Mouse (Mus musculus): ENCODE measurements at regions not wholly inside any gene's neighbourhood (a gene's known extent, or its start where the extent isn't known, plus 50 kb on each side); places are given as distances from the start of the nearest gene placed in this dataset.
A peak's percentile ranks its signal among the peaks of the same experiment; 100 is the strongest.

DNA sequence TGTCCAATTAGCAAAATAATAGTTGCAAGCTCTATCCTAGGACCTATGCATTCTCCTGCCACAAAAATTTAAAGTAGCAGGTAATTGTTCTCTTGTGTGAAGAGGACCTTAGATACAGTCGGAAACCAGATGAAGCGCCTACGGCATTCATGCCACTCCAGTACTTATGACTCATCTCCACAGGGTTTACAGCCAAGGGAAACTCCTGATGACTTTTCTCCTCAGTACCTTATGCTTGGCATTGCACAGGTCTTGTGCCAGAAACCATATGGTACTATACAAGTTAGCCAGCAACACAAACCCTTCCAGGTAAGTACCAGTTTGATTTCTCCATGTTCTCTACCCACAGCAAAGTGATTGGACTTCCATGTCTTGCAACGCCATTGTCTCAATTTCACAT, 606.3 kb upstream of the Dmac1 start:
- WGBS, result 93% methylated on average over 4 of the region's 4 CpGs
- H3K4me1 ChIP-seq, result no peaks in the 10 kb centered on the region
- H3K4me2 ChIP-seq, result no peak overlapping the region
- H3K4me3 ChIP-seq (replicated peaks), result no peak overlapping the region
- H3K27me3 ChIP-seq (replicated peaks), result no peaks in the 10 kb centered on the region
- ATAC-seq (ENCODE audit: low FRiP score), result no peak
- H3K9ac ChIP-seq (replicated peaks), result no peak overlapping the region
- H3K9me3 ChIP-seq (replicated peaks), result no peaks in the 10 kb centered on the region
- H3K27ac ChIP-seq (replicated peaks), result no peak overlapping the region
- H3K36me3 ChIP-seq, result no peaks in the 10 kb centered on the region

DNA sequence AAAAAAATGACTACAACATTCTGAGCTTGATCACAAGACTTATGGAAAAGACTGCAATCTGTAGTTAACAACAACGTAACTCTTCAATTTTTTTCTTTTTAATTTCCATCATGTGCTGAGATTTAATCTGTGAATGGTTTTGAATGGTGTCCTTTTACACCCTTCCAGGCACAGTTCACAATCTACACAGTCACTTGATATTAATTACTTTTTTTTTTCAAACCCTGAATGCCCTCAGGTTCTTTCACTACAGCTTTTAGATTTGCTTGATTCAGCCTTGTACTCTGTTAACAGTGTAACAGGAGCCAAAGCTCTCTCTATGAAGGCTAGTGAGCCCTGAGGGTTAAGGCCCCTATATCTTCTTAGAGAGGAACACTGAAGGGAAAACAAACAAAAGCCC, 591.7 kb upstream of the Dmac1 start:
- H3K4me1 ChIP-seq, result no peaks in the 10 kb centered on the region
- H3K36me3 ChIP-seq, result no peaks in the 10 kb centered on the region
- H3K4me3 ChIP-seq (replicated peaks), result no peak overlapping the region
- H3K9ac ChIP-seq (replicated peaks), result no peak overlapping the region
- no peaks in the 10 kb centered on the region for H3K27me3 ChIP-seq (replicated peaks)
- H3K4me2 ChIP-seq, result no peak overlapping the region
- ATAC-seq (ENCODE audit: low FRiP score), result no peak
- H3K27ac ChIP-seq (replicated peaks), result no peak overlapping the region
- H3K9me3 ChIP-seq (replicated peaks), result no peaks in the 10 kb centered on the region
- WGBS, result 78% methylated on average over 1 of the region's 1 CpGs

GRCm38 (mm10) chr4:75861076-75861475, 583.0 kb upstream of the Dmac1 start:
- ATAC-seq (ENCODE audit: low FRiP score), result no peak
- 91% methylated on average over 2 of the region's 2 CpGs for WGBS
- H3K27ac ChIP-seq (replicated peaks), result no peak overlapping the region

GRCm38 (mm10) chr4:75857769-75858408, 579.8 kb upstream of the Dmac1 start:
- no peaks in the 10 kb centered on the region for H3K36me3 ChIP-seq
- WGBS, result 40% methylated on average over 2 of the region's 2 CpGs
- ATAC-seq (ENCODE audit: low FRiP score), result 0 out of 2 replicates have a peak, but pooled peaks have one; percentile 31
- no peaks in the 10 kb centered on the region for H3K9me3 ChIP-seq (replicated peaks)
- H3K4me2 ChIP-seq, result no peak overlapping the region
- no peak overlapping the region for H3K27ac ChIP-seq (replicated peaks)
- H3K4me3 ChIP-seq (replicated peaks), result no peak overlapping the region
- H3K4me1 ChIP-seq, result 0 out of 2 replicates have a peak, but pooled peaks cover 2% of the 10 kb centered on the region
- no peaks in the 10 kb centered on the region for H3K27me3 ChIP-seq (replicated peaks)
- no peak overlapping the region for H3K9ac ChIP-seq (replicated peaks)

More at GRCm38 (mm10) chr4:75861076-75861475, 583.0 kb upstream of the Dmac1 start:
- H3K4me1 ChIP-seq, result 0 out of 2 replicates have a peak, but pooled peaks cover 2% of the 10 kb centered on the region
- no peaks in the 10 kb centered on the region for H3K27me3 ChIP-seq (replicated peaks)
- no peak overlapping the region for H3K9ac ChIP-seq (replicated peaks)
- H3K4me2 ChIP-seq, result no peak overlapping the region
- H3K4me3 ChIP-seq (replicated peaks), result no peak overlapping the region
- H3K36me3 ChIP-seq, result no peaks in the 10 kb centered on the region
- no peaks in the 10 kb centered on the region for H3K9me3 ChIP-seq (replicated peaks)

DNA sequence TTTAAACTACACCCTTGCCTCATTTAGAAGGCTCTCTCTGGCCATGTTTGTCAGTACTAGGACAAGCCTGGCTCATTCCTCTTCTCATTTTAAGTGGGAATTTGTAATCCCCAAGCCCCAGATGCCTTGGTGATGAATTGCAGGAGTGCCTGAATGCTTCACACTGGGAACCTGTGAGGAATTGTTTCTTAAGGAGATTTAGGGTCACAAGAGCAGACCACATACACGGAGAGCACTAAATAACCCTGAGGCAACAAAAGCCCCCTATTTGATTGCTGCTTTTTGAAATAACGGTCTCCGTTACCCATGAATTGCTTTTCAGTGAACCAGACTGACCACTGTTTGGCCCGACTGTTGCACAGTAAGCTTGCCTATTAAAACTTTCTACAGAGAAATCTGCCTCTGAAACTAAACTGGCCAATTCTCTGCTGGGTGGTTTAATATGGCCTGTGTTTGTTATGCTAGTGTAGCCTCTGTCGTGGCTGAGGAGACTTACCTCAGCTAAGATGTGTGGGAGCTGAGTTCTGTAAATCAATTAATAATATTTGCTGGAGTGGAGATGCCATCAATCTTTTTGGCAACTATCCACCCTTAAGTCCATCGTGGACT, 577.7 kb upstream of the Dmac1 start:
- Histone ChIP-seq H3K4me3 (replicated peaks) (no peak overlapping the region), H3K27me3 (replicated peaks) (no peaks in the 10 kb centered on the region), H3K27ac (replicated peaks) (no peak overlapping the region), H3K9ac (replicated peaks) (no peak overlapping the region), H3K36me3 (no peaks in the 10 kb centered on the region), H3K4me1 (0 out of 2 replicates have a peak, but pooled peaks cover 2% of the 10 kb centered on the region), H3K4me2 (no peak overlapping the region), H3K9me3 (replicated peaks) (no peaks in the 10 kb centered on the region)
- WGBS, result 10% methylated on average over 6 of the region's 6 CpGs
- ATAC-seq (ENCODE audit: low FRiP score), result peak; percentile 79; the same call in 1 of the 2 replicates

GRCm38 (mm10) chr4:75850343-75850742, 572.2 kb upstream of the Dmac1 start:
- Histone ChIP-seq H3K9me3 (replicated peaks) (no peaks in the 10 kb centered on the region), H3K36me3 (no peaks in the 10 kb centered on the region), H3K4me1 (0 out of 2 replicates have a peak, but pooled peaks cover 3% of the 10 kb centered on the region), H3K4me3 (replicated peaks) (no peak overlapping the region), H3K27me3 (replicated peaks) (no peaks in the 10 kb centered on the region), H3K9ac (replicated peaks) (no peak overlapping the region), H3K4me2 (no peak overlapping the region), H3K27ac (replicated peaks) (no peak overlapping the region)
- no peak for ATAC-seq (ENCODE audit: low FRiP score)
- 60% methylated on average over 2 of the region's 2 CpGs for WGBS

DNA sequence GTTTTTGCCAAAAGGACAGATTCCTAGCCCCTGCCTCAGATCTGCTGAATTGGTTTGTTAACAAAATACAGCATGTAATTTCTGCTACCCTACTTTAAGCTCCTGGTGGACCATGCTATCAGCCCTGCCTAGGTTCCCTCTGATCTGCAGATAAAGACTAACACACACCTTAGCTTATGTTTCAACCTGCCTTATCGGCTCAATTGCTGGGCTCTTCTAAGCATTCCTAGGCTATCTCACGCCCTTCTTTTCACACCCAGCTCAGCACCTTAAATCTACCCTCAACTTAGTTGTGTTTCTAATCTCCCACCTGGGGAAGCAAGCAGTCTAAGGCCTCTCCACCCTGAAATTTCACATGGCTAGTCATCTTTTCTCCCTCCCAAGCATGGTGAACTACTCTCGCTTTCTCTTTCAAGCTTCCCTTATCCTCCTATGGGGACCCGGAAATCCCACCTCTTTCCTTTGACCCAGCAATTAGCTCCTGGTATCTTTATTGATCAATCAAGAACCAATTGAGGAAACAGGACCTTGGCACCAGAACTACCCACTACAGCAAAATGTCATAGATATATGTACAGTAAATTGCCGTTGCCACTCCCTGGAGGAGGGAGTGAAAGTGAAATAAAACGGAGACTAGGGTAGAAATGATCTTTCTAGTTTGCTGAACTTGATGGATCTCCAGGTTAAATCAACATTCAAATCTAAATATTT, 569.7 kb upstream of the Dmac1 start:
- Histone ChIP-seq H3K4me2 (no peak overlapping the region), H3K27me3 (replicated peaks) (no peaks in the 10 kb centered on the region), H3K4me3 (replicated peaks) (no peak overlapping the region), H3K9ac (replicated peaks) (no peak overlapping the region), H3K9me3 (replicated peaks) (no peaks in the 10 kb centered on the region), H3K36me3 (no peaks in the 10 kb centered on the region), H3K4me1 (0 out of 2 replicates have a peak, but pooled peaks cover 3% of the 10 kb centered on the region), H3K27ac (replicated peaks) (no peak overlapping the region)
- WGBS, result 93% methylated on average over 6 of the region's 6 CpGs
- no peak for ATAC-seq (ENCODE audit: low FRiP score)

DNA sequence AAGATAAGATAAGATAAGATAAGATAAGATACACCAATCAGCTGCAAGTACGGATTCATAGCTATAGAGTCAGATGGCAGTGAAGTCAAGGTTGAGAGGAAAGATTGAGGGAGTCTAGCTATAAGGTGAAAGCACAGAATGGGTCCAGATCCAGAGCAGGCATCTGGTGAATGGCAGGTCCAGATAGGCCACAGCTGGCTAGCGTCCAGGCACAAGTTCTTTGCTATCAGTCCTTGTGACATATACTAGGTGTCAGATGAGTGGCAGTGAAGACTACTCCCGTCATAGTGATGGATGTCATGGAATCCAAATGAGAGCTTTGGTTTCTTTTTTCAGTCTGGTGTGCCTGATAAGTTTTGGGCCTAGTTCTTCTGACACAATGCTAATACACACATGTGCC, 566.9 kb upstream of the Dmac1 start:
- no peak overlapping the region for H3K9ac ChIP-seq (replicated peaks)
- no peaks in the 10 kb centered on the region for H3K4me1 ChIP-seq
- no peaks in the 10 kb centered on the region for H3K9me3 ChIP-seq (replicated peaks)
- no peak overlapping the region for H3K27ac ChIP-seq (replicated peaks)
- no peak overlapping the region for H3K4me3 ChIP-seq (replicated peaks)
- 87% methylated on average over 3 of the region's 3 CpGs for WGBS
- H3K4me2 ChIP-seq, result no peak overlapping the region
- no peaks in the 10 kb centered on the region for H3K36me3 ChIP-seq
- no peaks in the 10 kb centered on the region for H3K27me3 ChIP-seq (replicated peaks)
- no peak for ATAC-seq (ENCODE audit: low FRiP score)

- no peaks in the 10 kb centered on the region for H3K36me3 ChIP-seq
- H3K4me1 ChIP-seq, result no peaks in the 10 kb centered on the region
- H3K4me2 ChIP-seq, result no peak overlapping the region
- 59% methylated on average over 4 of the region's 4 CpGs for whole genome bisulfite sequencing
- no peaks in the 10 kb centered on the region for H3K9me3 ChIP-seq (replicated peaks)
- no peaks in the 10 kb centered on the region for H3K27me3 ChIP-seq (replicated peaks)
- no peak for ATAC-seq (ENCODE audit: low FRiP score)
- no peak overlapping the region for H3K9ac ChIP-seq (replicated peaks)
- H3K27ac ChIP-seq (replicated peaks), result no peak overlapping the region
- H3K4me3 ChIP-seq (replicated peaks), result no peak overlapping the region
Observed at GRCm38 (mm10) chr4:75838619-75839018, 560.5 kb upstream of the Dmac1 start.

DNA sequence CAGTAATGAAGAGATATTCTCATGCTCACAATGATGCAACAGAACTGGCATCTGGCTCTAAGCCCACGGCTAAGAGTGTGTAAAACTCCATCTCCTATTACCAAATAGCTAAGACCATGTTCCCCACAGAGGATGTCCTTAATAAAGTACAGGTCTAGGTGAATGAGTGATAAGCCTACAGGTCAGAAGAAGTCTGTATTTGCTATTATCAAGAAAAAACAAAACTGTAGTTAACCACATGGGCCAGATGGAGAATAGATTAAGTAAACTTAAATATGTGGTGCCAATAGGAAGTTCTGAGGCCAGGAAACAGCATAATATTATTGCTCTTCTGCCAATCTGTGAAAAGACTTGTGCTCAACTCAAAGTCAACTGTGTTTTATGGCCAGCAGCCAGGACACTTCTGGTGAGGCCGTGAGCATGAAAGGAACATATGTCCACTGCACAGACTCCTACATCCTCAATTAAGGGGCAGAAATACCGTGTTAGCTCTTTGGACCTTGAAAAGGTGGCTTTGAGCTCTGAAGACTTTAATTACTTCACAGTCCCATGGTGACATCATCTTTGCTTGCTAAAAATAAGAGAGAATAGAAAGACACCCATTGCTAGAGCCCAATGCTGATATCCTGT, 549.1 kb upstream of the Dmac1 start:
- Histone ChIP-seq H3K4me3 (replicated peaks) (no peak overlapping the region), H3K4me2 (no peak overlapping the region), H3K36me3 (no peaks in the 10 kb centered on the region), H3K27ac (replicated peaks) (no peak overlapping the region), H3K4me1 (no peaks in the 10 kb centered on the region), H3K27me3 (replicated peaks) (no peaks in the 10 kb centered on the region), H3K9me3 (replicated peaks) (no peaks in the 10 kb centered on the region), H3K9ac (replicated peaks) (no peak overlapping the region)
- 65% methylated on average over 3 of the region's 3 CpGs for WGBS
- no peak for ATAC-seq (ENCODE audit: low FRiP score)

DNA sequence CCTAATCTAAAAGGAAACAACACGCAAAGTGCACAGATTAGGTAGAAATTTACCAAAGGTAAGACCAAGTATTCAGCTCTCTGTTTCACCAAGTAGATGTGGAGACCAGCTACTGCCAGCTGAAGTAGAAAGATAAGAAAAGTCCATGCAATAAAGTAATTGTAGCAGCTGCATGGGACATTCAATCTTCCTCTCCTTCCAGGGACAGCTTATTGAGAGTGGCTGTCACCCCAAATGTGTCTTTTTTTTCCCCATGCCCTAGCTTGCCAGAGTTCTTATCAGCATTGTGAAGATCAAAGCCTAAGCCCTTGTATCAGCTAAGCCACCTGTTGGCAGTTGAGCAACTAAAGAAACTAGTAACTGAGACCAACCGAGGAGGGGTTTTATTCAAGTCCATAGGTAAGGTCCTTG, 541.1 kb upstream of the Dmac1 start:
- H3K36me3 ChIP-seq, result no peaks in the 10 kb centered on the region
- no peak overlapping the region for H3K9ac ChIP-seq (replicated peaks)
- no peak overlapping the region for H3K4me3 ChIP-seq (replicated peaks)
- no peak overlapping the region for H3K4me2 ChIP-seq
- 64% methylated on average over 2 of the region's 2 CpGs for WGBS
- H3K27ac ChIP-seq (replicated peaks), result no peak overlapping the region
- no peak for ATAC-seq (ENCODE audit: low FRiP score)
- no peaks in the 10 kb centered on the region for H3K27me3 ChIP-seq (replicated peaks)
- no peaks in the 10 kb centered on the region for H3K4me1 ChIP-seq
- no peaks in the 10 kb centered on the region for H3K9me3 ChIP-seq (replicated peaks)
